Mouse (Mus musculus) liver, embryonic 15.5 days (tissue): ENCODE measurements around the gene Arpc2. TPM values are rescaled to one million over a fixed set of nuclear protein-coding genes. Genes with fewer than 3 reads are reported as not detected.

Source experiments
- ATAC-seq: fragments of 200-750 bp; cut with Nextera tagmentation; 2 replicates; pipeline ENCODE4 v1.8.0; 2017; ENCODE audit warnings: moderate number of reproducible peaks, mild to moderate bottlenecking, moderate library complexity; ENCODE audit not compliant: insufficient read depth
- H3K27ac ChIP-seq: fragments of 300-500 bp; sonication (generic); replicated peaks from 2 replicates; pipeline ENCODE4 v1.5.1; 2015; ENCODE audit warnings: mild to moderate bottlenecking, inconsistent platforms
- H3K27me3 ChIP-seq: fragments of 300-500 bp; sonication (generic); 2 replicates; pipeline ENCODE4 v1.6.1; 2015; ENCODE audit warnings: mild to moderate bottlenecking, inconsistent platforms
- H3K36me3 ChIP-seq: fragments of 300-500 bp; sonication (generic); replicated peaks from 2 replicates; pipeline ENCODE4 v1.6.1; 2015; ENCODE audit warnings: moderate library complexity, mild to moderate bottlenecking, inconsistent platforms
- H3K4me1 ChIP-seq: fragments of 300-500 bp; sonication (generic); replicated peaks from 2 replicates; pipeline ENCODE4 v1.6.1; 2015; ENCODE audit warnings: inconsistent platforms
- H3K4me2 ChIP-seq: fragments of 300-500 bp; sonication (generic); 2 replicates; pipeline ENCODE4 v1.6.1; 2015; ENCODE audit warnings: moderate library complexity, mild to moderate bottlenecking, inconsistent platforms
- H3K4me3 ChIP-seq: fragments of 300-500 bp; sonication (generic); replicated peaks from 2 replicates; pipeline ENCODE4 v1.5.1; 2015; ENCODE audit warnings: mild to moderate bottlenecking, inconsistent platforms
- H3K9ac ChIP-seq: fragments of 300-500 bp; sonication (generic); 2 replicates; pipeline ENCODE4 v1.6.1; 2015; ENCODE audit warnings: moderate library complexity, mild to moderate bottlenecking, inconsistent platforms
- H3K9me3 ChIP-seq: fragments of 300-500 bp; sonication (generic); replicated peaks from 2 replicates; pipeline ENCODE4 v1.6.1; 2016; ENCODE audit warnings: inconsistent platforms
- WGBS: fragments of 180-500 bp; shearing (Covaris S2); methylation state at CpG from one replicate; pipeline ENCODE4 v1.1.7; 2015; ENCODE audit warnings: mixed read lengths; ENCODE audit not compliant: insufficient replicate concordance; 5-methylcytosine and 5-hydroxymethylcytosine counted together
- microRNA counts: library from miRNA; unstranded; fragments of <30 nt; microRNA quantifications from one replicate; lab custom pipeline; 2016
- microRNA-seq: library from miRNA; unstranded; fragments of <30 nt; microRNA quantifications from one replicate; pipeline ENCODE4, GENCODE M21; 2016
- polyA plus RNA-seq: library from polyadenylated mRNA; unstranded; fragments of >200 nt; fragmentation: Nextera tagmentation; extraction: Ambion mirVana; gene quantifications from 2 replicates; pipeline ENCODE4 v1.2.1, GENCODE M21; 2015

Gene Arpc2
- polyA plus RNA-seq, 1 experiment from 2014 or later, result 191 TPM

GRCm38 (mm10) chr1:74313049-74313692, 77.3 kb downstream of the Arpc2 start:
- no peak for ATAC-seq
- H3K9me3 ChIP-seq, result no peaks in the 10 kb centered on the region
- under 1% methylated on average over 3 of the region's 3 CpGs for WGBS

GRCm38 (mm10) chr1:74314796-74315195, 78.9 kb downstream of the Arpc2 start:
- WGBS, result 56% methylated on average over 3 of the region's 3 CpGs
- Histone ChIP-seq H3K27me3 (no peaks in the 10 kb centered on the region), H3K9ac (no peak overlapping the region), H3K9me3 (no peaks in the 10 kb centered on the region), H3K4me1 (peaks cover 5% of the 10 kb centered on the region), H3K4me2 (no peak overlapping the region), H3K4me3 (no peak overlapping the region), H3K36me3 (no peaks in the 10 kb centered on the region), H3K27ac (no peak overlapping the region)
- no peak for ATAC-seq

More at GRCm38 (mm10) chr1:74313049-74313692, 77.3 kb downstream of the Arpc2 start:
- H3K4me1 ChIP-seq, result peaks cover 17% of the 10 kb centered on the region
- H3K9ac ChIP-seq, result no peak overlapping the region
- no peaks in the 10 kb centered on the region for H3K36me3 ChIP-seq
- H3K4me2 ChIP-seq, result no peak overlapping the region
- H3K4me3 ChIP-seq, result no peak overlapping the region
- no peaks in the 10 kb centered on the region for H3K27me3 ChIP-seq
- H3K27ac ChIP-seq, result no peak overlapping the region

GRCm38 (mm10) chr1:74316114-74316827, 80.4 kb downstream of the Arpc2 start:
- Histone ChIP-seq H3K4me2 (no peak overlapping the region), H3K27ac (no peak overlapping the region), H3K27me3 (no peaks in the 10 kb centered on the region), H3K4me3 (no peak overlapping the region), H3K4me1 (peaks cover 2% of the 10 kb centered on the region; the same call in 1 of the 2 replicates), H3K36me3 (no peaks in the 10 kb centered on the region), H3K9ac (no peak overlapping the region), H3K9me3 (no peaks in the 10 kb centered on the region)
- ATAC-seq, result no peak
- WGBS, result 48% methylated on average over 4 of the region's 4 CpGs

MicroRNAs encoded within 50 kb of the gene (microRNA counts, 519-probe panel; counts per million panel counts)
- microRNA mmu-miR-1928 (lab: Ali Mortazavi, UCI), result 1,992 counts per million, percentile 21 among the panel's probes with 10 or more counts

Small RNA genes lying within 50 kb of the gene (microRNA-seq; reads per million reads assigned to microRNA genes)
- gene Mir1928, result not detected

Other genes starting within 250 kb of the Arpc2 start
- 20.3 and 21.5 TPM in 2 replicates for gene Tns1, start 111.6 kb upstream of the Arpc2 start, polyA plus RNA-seq
- not detected in 2 replicates for gene Rufy4, start 110.5 kb upstream of the Arpc2 start, polyA plus RNA-seq
- 1.6 and 2.2 TPM in 2 replicates for gene Cxcr2, start 82.1 kb upstream of the Arpc2 start, polyA plus RNA-seq
- gene Cxcr1, start 41.5 kb upstream of the Arpc2 start, polyA plus RNA-seq, result not detected in 2 replicates
- 0.29 and 0.68 TPM in 2 replicates for gene Gpbar1, start 42.5 kb downstream of the Arpc2 start, polyA plus RNA-seq
- gene Aamp, start 48.7 kb downstream of the Arpc2 start, polyA plus RNA-seq, result 93.1 and 113 TPM in 2 replicates
- 32.0 and 34.7 TPM in 2 replicates for gene Pnkd, start 48.8 kb downstream of the Arpc2 start, polyA plus RNA-seq
- gene Tmbim1, start 69.5 kb downstream of the Arpc2 start, polyA plus RNA-seq, result 15.4 and 18.7 TPM in 2 replicates
- gene Catip, start 126.0 kb downstream of the Arpc2 start, polyA plus RNA-seq, result 0.06 TPM in 1 of 2 replicates, not detected in the other
- 14.0 and 17.0 TPM in 2 replicates for gene Slc11a1, start 139.1 kb downstream of the Arpc2 start, polyA plus RNA-seq
- gene Ctdsp1, start 155.4 kb downstream of the Arpc2 start, polyA plus RNA-seq, result 44.8 and 48.4 TPM in 2 replicates
- gene Vil1, start 173.3 kb downstream of the Arpc2 start, polyA plus RNA-seq, result 0.76 and 0.99 TPM in 2 replicates